Mouse (Mus musculus): ENCODE measurements around the gene Degs2.
A peak's percentile ranks its signal among the peaks of the same experiment; 100 is the strongest.

Degs2 gene

DNA sequence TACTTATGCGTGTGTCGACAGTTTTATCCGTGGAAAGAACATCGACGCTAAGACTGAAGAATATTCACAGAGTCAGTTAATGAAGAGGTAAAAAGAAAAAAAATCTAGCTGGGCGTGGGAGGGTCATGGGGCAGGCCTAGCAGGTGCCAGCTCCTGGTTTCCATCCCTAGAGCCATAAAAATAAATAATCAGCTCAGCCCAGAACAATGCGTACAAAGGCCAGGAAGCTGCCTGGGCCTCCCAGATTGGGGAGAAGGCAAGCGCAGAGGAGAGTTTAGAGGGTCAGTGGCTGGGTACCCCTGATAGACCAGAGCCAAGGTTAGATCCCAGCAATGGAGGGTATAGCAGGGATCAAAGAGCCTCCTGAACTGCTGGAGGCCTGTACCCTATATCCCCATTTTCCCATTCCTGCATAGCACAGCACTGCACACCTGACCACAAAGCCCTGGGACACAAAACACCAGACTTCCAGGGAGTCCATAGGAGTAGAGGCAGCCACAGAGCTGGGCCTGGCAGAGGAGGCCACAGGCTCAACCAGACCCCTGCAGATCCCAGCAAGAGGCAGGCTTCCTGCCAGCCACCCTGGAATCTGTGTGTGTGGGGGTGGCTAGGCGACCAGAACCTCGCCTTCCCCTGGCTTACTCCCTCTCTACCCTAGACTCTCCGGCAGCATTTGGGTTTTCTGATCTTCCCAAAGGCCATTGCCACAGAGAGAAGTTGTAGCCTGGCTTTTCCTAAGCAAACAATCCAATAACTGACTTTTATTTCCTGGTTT is 3.2 kb downstream of the Degs2 start:
- peak; percentile 31 for DNase-seq

DNA sequence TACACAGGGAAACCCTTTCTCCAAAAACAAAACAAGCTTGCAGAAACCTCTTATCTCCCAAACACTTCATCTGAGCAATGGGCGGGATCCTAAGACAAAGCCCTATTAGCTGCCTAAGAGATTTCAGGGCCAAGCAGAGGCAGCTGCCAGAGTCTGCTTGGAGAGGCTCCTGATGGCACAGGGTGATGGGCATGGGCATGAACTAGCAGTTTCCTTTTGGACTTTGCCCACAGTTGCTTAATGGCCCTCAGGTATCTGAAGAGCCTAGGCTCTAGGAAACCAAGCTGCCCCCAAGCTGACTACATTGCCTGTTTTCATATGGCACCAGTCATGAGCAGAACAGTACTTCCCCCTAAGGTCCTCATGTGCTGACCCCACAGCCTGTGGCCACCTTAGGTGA is 7.9 kb downstream of the Degs2 start:
- DNase-seq, result no peak

DNA sequence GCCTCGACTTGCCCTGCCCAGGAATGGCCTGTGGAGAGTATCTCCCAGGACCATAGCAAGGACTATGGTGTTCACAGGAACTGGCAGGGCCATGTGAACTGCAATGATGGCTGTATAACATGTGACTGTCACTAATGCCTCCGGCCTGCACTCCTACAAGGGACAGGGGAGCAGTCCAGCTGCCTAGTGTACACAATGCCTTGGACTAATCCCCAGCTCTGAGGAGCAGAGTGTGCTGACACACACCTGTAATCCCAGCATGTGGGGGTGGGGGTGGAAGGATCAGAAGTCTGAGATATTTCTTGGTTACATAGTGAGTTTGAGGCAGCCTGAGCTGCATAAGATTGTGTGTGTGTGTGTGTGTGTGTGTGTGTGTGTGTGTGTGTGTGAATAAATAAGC is 8.5 kb downstream of the Degs2 start:
- no peak for DNase-seq

DNA sequence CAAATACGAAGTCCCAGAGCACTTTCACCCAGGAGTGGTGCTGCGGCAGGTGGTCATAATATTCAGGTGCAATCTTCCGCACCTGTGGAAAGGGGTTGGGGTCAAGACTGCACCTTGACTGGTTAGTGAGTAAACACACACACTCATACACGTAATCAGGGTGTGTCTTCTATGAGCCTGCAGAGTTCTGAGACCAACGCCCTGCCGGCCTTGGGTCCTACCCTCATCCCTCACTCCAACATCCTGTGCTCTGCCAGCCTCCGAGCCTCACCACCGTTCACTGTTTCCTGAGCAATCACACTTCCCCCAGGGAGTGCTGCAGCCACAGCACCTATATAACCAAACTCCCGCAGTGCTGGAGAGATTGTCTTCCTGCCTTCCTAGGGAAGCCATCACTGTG is 11.6 kb downstream of the Degs2 start:
- no peak for DNase-seq

DNA sequence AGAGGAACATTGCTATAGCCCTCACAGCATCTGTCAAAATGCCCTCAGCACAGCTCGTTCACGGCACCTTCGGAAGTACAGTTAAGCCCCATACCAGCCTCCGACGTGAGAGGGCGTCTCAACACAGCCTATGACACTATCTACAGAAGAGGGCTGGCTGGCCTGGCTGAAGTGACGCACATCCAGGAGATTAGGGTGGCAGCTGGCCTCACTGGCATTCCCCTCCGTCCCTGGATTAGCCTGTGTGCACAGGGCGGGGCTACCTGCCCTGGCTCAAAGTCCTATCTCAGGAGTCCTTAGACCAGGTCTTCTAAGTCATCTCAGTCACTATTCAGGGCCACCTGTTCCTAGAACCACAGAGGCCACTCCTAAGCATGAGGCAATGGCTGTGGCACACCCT is 12.9 kb downstream of the Degs2 start:
- DNase-seq, result no peak

DNA sequence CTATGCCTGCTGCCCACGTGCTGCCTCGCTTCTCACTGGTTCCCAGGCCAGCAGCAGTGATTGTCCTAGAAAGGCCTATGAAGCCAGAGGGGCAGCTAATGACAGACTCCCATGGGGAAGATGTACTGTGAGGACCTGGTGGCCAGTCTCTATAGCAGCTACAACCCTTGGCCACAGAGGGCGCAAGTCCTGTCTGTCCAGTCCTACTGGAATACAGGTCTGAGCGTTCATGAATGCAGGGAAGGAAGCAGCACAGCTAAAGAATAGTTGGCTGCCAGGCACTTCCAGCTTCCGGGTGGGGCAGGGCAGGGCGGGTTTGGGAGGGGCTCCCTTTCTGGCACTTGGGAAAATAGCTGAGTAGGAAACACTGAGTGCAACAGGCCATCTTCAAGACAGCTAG is 15.2 kb downstream of the Degs2 start:
- peak; percentile 53 for DNase-seq

DNA sequence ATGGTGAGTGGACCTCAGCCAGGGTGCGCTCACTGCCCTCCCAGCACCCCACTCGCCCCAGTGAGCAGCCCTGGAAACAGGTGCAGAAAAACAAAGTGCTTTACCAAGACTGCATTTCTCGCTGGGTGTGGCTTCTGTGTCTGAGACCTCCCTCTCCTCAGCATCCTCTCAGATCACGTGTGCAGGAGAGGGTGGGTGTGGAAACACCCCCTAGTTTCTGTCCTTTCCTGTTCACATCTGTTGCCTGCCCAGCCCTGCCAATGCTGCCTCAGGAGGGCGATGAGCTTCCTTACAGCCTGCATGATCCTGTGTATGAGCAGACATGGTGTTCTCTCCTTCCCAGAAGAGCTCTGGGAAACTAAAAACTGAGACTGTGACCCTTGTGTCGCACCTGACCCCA is 15.7 kb downstream of the Degs2 start:
- DNase-seq, result peak; percentile 44

DNA sequence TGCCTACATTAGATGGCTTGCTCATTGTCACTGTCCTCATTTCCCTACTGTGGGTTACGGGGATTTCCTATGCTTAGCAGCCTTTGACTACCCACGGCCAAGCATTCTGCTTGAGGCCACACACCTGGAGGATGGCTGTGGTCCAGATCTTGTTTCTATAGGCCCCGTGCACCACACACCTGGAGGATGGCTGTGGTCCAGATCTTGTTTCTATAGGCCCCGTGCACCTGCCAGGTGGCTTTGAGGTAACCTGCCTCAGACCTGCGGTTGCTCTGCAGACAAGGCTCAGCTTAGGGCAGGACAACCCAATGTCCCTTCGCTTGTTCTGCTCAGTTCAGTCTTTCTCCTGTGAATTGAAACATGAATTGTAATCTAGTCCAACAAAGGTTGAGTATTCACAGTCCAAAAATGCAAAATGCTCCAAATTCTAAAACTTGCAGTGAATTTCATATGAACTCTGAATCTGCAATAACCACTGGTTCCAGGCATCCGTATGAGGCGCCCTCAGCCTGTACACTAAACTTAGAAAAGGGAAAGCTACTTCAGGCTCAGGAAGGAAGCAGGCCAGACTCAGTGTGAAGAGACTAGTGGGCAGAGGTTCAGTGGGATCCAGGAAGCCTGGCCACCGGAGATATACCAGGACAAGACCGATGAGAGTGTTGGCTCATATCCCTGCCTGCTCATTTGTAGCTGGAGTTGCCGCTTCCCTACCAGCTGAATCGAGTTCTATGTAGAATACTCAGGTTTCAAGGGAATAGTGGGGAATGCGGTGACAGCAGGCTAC is 19.7 kb downstream of the Degs2 start:
- DNase-seq, result peak; percentile 53

DNA sequence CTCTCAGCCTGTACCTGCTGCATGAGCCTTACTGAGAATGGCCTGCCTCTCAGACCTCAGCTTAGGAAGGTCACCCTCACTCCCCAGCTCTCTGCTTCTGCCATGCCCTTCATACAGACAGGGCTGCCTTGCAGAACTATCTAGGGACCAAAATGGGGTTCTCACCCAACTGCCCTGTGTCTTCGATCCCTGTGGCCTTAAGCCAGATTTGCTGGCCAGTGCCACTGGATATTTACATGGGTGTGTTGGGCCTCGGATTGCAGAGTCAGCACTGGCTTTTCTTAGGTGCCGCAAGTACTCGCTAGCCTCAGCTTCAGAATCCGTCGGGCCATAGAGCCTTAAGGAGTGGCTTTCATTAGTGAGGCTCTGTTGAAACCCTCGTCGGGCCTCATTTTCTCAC is 21.3 kb downstream of the Degs2 start:
- no peak for DNase-seq

DNA sequence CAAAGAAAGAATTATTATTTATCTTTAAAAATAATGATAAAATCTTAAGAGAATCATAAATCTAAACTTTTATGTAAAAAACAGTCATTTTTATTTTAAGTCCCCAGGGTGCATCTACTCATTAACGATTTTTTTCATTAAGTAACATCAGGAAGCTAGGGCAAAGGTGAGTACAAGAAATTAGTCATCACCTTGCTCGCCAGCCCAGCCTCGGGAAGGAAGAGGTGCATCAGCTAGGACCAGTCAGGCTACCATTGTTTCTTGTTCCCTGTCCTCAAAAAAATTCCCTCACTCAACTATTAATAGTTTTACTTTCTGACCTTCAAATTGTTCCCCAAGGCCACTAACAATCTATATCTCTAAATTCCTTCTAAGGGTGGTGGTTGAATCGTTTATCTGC is 23.7 kb downstream of the Degs2 start:
- no peak for DNase-seq

DNA sequence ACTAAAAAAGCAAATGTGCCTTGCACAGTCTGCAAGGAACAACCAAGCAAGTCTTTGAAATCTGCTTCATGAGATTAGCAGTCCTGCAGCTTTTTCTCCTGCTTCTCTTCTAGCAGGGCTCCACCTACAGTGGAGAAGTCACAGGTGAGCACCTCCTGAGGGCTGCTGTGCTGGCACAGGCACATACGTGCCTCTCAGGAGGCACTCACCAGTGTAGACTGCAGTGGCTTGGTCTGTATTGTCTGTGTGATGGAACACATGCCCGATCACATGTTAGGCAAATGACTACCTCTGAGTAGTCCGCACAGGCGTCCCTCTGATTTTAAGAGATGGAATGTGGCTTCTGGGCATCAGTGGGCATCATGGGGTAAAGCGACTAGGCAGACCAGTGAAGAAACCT is 25.0 kb downstream of the Degs2 start:
- DNase-seq, result no peak

DNA sequence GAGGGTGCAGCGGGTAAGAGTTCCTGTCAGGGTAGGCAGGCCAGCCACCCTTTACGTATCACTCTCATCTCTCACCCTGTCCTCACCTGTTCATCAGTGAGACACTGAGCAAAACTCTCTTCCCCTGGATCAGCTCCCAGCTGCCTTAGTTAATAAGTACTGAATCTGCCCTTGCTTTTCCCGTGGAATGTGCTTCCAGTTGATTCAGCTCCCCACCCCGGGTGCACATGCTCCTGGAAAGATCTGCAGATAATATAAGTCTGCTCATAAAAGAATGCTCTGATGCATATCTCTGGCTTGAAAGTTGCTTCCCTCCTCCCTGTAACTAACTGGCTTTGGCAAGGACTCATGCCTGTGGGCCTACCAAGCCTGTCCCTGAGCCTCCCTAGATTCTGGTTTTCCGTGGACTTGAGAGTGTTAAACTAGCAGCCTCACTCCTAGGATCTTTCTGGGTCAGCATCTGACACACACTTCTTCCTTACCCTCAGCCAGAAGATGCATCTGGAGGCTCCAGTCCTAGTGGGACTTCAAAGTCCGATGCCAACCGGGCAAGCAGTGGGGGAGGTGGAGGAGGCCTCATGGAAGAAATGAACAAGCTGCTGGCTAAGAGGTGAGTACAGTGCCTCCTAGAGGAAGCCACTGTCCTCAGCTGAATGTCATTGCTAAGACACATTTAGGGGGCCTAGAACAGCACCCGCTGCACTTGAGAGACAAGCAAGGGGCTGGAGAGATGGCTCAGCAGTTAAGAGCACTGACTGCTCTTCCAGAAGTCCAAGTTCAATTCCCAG is 26.3 kb downstream of the Degs2 start:
- peak; percentile 81 for DNase-seq

DNA sequence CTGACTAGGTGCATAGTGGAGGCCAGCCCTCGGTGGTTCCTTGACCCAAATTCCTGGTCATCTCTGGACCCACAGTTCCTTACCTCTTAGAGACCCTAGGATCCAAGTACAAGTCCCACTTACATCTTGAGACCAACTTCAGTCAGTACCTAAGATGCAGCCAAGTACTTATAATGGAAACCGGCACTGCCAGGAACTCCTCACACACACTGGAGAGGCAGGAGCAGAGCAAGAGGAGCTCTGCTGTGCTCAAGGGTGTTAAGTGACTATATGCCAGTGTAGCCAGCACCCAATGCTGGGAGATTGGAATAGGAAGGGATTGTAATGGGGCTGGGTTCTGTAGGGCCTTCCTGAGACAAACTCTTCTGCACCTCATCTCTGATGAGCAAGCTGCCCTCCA is 27.2 kb downstream of the Degs2 start:
- no peak for DNase-seq

DNA sequence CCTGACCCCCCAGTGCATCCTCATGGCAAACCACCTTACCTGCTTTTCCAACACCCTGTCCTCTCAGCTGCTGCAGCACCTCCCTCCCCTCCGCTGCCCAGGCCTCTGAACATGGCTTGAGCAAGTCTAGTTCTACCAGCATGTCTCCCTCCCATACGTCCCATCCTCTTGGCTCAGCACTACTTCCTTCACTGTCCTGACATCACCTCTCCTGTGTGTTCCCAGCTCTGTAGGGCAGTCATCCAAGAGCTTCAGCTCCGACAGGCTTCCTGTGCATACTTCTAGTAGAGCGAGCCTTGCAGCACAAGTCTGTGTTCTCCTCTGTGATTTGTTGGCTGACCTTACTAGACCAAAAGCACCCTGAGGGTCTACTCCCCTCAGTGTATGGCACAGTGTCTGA is 27.6 kb downstream of the Degs2 start:
- DNase-seq, result peak; percentile 83

DNA sequence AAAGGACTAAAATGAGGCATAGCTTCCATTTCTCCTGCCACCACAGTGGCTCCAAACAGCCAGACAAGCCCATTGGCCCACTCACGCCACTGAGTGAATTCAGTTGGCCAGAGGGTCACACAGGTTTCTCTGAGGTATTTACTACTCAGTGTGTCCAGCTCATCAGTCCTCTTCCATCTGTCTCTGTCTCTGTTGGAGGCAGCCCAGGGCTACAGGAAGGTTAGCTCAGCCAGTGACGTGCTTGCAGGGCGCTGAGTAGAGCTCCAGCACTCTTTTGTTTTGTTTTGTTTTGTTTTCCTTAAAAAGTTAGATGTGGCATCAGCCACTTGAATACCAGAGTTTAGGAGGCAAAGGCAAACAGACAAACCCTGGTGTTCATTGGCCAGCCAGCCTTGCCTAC is 28.6 kb downstream of the Degs2 start:
- DNase-seq, result no peak

DNA sequence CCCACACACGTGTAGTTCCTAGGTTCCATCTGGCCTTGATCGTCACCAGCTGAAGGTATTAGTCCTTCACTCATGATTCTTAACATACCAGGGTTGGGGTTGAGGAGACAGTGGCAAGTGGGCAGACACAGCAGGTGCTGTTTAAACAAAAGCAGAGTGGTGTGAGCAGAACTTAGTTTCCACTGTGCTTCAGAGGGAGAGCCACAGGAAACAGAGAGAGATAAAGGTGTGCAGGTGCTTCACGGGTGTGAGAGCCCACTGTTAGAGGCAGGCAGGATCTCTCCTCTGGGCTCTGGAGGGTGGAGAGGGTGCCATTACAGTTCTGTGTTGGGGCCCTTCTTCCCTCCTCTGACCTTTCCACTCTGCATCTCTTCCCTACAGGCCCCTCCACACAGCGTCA is 29.2 kb downstream of the Degs2 start:
- DNase-seq, result no peak

DNA sequence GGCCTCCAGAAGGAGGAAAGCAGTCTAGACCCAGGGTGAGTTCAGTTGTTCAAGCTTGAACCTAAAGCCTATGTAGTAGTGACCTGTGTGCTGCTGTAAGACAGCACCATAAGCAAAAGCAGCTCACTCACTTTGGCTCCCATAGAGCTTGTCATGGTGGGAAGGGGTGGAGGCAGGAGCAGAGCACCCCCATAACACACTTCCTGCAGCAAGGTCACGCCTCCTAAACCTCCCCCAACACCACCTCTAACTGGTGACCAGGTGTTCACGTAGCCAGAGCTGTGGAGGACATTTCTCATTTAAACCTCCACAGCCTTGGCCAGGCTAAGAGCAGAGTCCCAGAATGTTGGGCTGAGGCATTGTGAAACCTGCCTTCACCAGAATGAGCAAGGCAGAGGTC is 30.6 kb downstream of the Degs2 start:
- no peak for DNase-seq

DNA sequence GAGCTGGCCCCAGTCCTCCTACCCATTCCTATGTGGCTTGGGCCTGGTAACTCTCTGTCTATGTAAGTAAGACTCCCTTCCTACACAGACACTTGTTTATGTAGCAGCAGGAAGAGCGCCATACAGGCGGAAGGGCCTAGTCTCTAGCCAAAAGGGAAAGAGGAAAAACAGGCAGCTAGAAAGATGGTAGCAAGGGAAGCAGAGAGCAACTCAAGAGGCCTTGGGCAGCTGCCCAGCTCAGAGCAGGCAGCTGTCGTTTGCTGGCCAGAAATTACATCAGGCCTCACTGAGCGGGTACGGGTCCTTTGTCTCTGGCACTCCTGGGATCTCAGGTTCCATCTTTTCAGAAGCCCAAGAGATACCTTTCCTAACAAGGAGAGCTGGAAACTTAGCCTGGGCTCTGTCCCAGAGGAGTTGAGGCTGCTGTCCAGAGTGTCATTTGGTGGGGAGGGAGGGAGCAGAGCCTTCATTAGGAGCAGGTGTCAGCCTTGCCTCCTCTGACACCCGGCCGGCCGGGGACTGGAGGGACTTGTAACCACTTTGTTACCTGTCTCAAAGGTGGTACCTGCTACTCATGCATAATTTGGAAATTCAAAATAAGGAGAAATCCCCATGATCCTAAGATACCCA is 33.4 kb downstream of the Degs2 start:
- no peak for DNase-seq

DNA sequence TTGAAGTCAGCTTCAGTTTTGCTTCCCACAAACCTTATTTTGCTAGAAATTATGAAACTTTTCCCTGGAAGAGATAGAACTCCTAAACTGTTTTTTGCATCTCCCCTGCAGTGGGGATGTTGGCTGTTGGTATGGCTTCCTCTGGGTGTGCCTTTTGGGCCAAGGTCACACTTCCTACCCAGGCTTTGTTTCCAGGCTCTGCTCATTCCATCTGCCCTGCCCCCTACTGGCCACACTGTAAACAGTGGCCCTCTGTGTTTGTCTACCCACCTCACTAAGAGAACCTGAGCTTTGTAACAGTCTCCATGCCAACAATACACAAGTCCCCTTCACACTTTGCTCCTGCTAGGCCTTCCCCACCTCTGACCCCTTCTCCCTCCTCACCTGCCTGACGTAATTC is 44.8 kb downstream of the Degs2 start:
- DNase-seq, result peak; percentile 63

DNA sequence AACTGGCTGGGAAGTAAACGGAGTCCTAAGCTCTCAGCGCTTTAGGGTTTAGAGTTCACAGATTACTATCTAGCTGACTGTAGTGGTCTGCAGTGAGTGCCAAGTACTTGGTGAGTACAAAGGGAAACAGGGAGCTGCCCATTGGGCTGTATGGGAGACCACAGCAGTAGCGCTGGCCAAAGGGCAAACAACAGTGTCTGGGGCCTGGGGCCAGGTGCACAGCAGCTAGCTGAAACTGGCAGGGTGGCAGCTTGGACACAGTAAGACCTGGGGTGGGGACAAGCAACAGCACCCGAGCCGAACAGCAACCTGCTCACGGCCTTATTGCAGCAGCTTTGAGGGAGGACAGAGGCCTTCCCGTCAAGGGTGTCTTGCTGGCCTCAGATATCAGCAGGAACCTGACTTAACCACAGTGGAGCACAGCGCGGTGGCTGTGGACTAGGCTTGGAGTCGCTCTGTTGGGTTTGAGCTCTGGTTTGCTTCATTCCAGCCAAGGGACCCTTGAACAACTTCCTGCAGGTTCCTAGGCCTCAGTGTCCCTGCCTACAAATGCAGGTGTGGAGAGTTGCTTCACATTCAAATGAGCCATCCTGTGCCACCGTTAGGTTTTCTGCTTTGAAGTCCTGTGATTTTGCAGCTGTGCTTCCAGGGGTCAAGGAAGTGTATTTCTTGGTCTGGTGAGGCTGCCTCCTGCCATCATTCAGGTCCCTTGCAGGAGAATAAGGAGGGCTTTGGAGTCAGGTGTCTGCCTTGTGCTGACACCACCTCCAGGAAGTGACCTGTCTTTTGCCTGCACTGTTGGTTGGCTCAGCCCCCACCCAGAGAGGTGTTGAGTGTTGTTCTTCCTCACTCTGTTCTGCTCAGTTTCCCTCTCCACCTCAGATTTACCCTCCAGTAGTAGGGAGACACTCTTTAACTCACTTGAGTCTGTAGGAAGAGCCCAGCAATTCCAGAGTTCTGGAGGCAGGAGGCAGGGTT is 48.5 kb downstream of the Degs2 start:
- peak; percentile 63 for DNase-seq

DNA sequence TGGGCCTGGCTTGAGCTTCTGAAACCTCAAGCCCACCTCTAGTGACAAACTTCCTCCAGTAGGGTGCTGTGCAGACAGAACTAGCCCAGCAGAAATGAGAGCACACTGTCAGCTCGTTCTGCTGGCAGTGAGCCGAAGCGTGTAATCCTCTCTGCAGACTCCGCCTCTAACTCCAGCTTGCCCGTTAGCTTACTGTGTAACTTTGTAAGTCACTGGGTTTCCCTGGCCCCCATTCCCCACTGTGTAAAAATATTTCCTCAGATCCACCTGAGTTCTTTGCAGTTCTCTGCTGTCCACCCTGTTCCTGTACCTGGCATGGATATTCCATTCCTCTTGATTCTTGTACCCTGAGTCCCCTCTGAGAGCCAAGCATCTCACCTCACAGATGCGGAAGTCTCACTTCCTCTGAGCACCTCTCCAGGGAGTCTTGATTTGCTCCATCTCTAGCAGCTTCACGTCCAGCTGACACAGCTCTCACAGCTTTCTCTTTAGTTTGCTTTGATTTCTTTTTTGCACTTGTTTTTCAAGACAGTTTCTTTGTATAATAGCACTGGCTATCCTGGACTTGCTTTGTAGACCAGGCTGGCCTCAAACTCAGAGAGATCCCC is 51.0 kb downstream of the Degs2 start:
- peak; percentile 83 for DNase-seq

DNA sequence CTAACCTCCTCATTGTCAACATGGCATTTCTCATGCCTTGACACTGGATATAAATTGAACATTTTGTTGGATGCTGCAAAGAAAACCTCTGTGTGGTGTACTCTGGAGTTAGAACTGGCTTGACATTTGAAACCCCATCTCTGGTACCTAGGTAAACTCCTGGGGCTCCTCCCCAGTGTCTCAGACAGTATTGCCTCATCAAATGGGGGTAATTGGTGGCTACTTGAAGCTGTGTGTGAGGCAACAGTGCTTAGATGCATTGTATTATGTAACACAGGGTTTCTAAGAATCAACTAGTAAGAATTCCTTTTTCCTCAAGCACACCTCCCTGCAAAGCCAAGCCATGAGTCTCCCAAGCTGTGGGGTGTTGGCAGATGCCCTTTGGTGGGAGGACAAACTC is 54.3 kb downstream of the Degs2 start:
- no peak for DNase-seq
